ENCODE assay signal across 8 mouse cellular contexts in the genomic region with DNA sequence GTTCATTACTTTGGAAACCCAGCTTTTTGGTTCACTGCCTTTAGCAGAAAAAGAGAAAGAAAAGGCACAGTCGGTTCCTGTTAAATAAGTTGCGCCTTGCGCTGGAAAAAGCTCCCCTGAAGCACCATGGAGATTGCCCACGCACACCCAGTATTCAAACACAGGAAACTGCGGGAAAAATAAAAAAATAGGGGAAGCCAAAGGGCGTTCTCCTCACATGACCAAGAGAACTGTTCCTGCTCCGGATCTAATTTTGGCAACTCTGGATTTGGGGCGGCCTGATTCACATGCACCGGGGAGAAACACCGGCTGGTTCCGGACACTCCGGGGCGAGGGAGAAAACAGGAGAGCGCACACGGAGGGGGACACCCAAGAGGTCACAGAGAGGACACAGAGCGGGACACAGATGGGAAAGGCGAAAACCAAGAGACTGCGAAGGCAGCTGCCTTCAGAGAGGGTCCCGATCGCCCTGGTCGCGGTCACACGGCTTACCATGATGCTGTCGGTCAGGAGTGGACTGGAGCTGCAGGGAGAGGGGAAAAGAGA. TPM values are rescaled to one million over a fixed set of nuclear protein-coding genes. Genes with fewer than 3 reads are reported as not detected.
A peak's percentile ranks its signal among the peaks of the same experiment; 100 is the strongest.
DNase-seq lines count a peak whose midpoint lies in the region; ATAC-seq and TF ChIP-seq lines count a peak whose summit lies in the region.

No protein-coding gene starts in this region.

- peaks cover 12% of the 10 kb centered on the region for H3K27me3 ChIP-seq in erythroblast, embryonic 14.5 days (ENCODE audit: control insufficient read depth)
- H3K27me3 ChIP-seq in hindbrain, embryonic 16.5 days (replicated peaks; ENCODE audit: control insufficient read depth, insufficient read depth, low read length): no peaks in the 10 kb centered on the region
- no peaks in the 10 kb centered on the region for H3K27me3 ChIP-seq in stomach, embryonic 16.5 days (ENCODE audit: control insufficient read depth, insufficient read depth, low read length)

- TF ChIP-seq CTCF in gastrocnemius, adult 2 months (IDR thresholded peaks at IDR 0.05): no peak

- peaks cover 17% of the 10 kb centered on the region for H3K4me1 ChIP-seq in erythroblast, embryonic 14.5 days (ENCODE audit: control insufficient read depth)
- peaks cover 23% of the 10 kb centered on the region for H3K4me1 ChIP-seq in brown adipose tissue, adult 24 weeks (ENCODE audit: control insufficient read depth, insufficient read depth, insufficient read length, low read length)
- no peaks in the 10 kb centered on the region; the same call in 1 of the 2 replicates for H3K4me1 ChIP-seq in hindbrain, embryonic 16.5 days (ENCODE audit: control insufficient read depth, insufficient read depth, low read depth, low read length)
- H3K4me1 ChIP-seq in stomach, embryonic 16.5 days (ENCODE audit: control insufficient read depth, insufficient read depth, low read length): peaks cover 19% of the 10 kb centered on the region

- DNase-seq in gastrocnemius, adult 2 months: peak; percentile 66
- peak; percentile 53 to 62 for DNase-seq in left cerebral cortex, postnatal 14 days (ENCODE audit: low spot score in 2 of 2)

- H3K27ac ChIP-seq in brown adipose tissue, adult 24 weeks (replicated peaks; ENCODE audit: low read depth, low read length): peak overlapping the region; percentile 85
- H3K27ac ChIP-seq in gastrocnemius, adult 2 months: peak overlapping the region; percentile 96
- peak overlapping the region; percentile 41; the same call in 1 of the 2 replicates for H3K27ac ChIP-seq in hindbrain, embryonic 16.5 days (ENCODE audit: low read depth, low read length)
- peak overlapping the region; percentile 90 for H3K27ac ChIP-seq in stomach, embryonic 16.5 days (ENCODE audit: low read length)

- H3K9me3 ChIP-seq in erythroblast, embryonic 14.5 days (ENCODE audit: control insufficient read depth, low read length): no peaks in the 10 kb centered on the region
- H3K9me3 ChIP-seq in hindbrain, embryonic 16.5 days (ENCODE audit: control insufficient read depth, low read length): no peaks in the 10 kb centered on the region
- H3K9me3 ChIP-seq in stomach, embryonic 16.5 days (replicated peaks; ENCODE audit: control insufficient read depth, low read length): no peaks in the 10 kb centered on the region

- ATAC-seq in erythroblast, adult 5-6 weeks (replicated peaks; ENCODE audit: low FRiP score, poor library complexity, severe bottlenecking): no peak
- ATAC-seq in hindbrain, embryonic 16.5 days: no peak
- peak; percentile 21 for ATAC-seq in megakaryocyte progenitor cell, adult 5-6 weeks (replicated peaks; ENCODE audit: poor library complexity)
- ATAC-seq in stomach, embryonic 16.5 days (ENCODE audit: insufficient read depth, low FRiP score): no peak; the same call in 1 of the 2 replicates

- H3K36me3 ChIP-seq in erythroblast, embryonic 14.5 days (ENCODE audit: control insufficient read depth): no peaks in the 10 kb centered on the region
- no peaks in the 10 kb centered on the region for H3K36me3 ChIP-seq in hindbrain, embryonic 16.5 days (ENCODE audit: control insufficient read depth, insufficient read depth, low read length)
- H3K36me3 ChIP-seq in stomach, embryonic 16.5 days (ENCODE audit: control insufficient read depth, insufficient read depth, low read length): no peaks in the 10 kb centered on the region

- 1% methylated on average over 24 of the region's 24 CpGs for WGBS in hindbrain, embryonic 16.5 days
- under 1% methylated on average over 24 of the region's 24 CpGs for WGBS in stomach, embryonic 16.5 days

- H3K4me3 ChIP-seq in erythroblast, embryonic 14.5 days (replicated peaks): peak overlapping the region; percentile 65
- H3K4me3 ChIP-seq in brown adipose tissue, adult 24 weeks (ENCODE audit: insufficient read depth, low read depth, low read length): peak overlapping the region; percentile 76
- peak overlapping the region; percentile 98 for H3K4me3 ChIP-seq in gastrocnemius, adult 2 months
- H3K4me3 ChIP-seq in hindbrain, embryonic 16.5 days (ENCODE audit: low read length): peak overlapping the region; percentile 74
- peak overlapping the region; percentile 89 for H3K4me3 ChIP-seq in stomach, embryonic 16.5 days (replicated peaks; ENCODE audit: low read length)

- peak overlapping the region; percentile 77 for H3K9ac ChIP-seq in hindbrain, embryonic 16.5 days (ENCODE audit: low read depth, low read length)
- H3K9ac ChIP-seq in stomach, embryonic 16.5 days (ENCODE audit: low read length): peak overlapping the region; percentile 91

- H3K4me2 ChIP-seq in hindbrain, embryonic 16.5 days (ENCODE audit: low read length): peak overlapping the region; percentile 98
- H3K4me2 ChIP-seq in stomach, embryonic 16.5 days (ENCODE audit: low read depth, low read length): peak overlapping the region; percentile 73

- intact Hi-C loops in gastrocnemius, adult 2 months (cut with DNase I): loop anchor here (5.0 kb wide), 1 partner anchor 97 kb away; a partner anchor contains a TSS
- intact Hi-C loops in left cerebral cortex, postnatal 14 days (cut with DNase I): no loop called here

RNA-seq across cellular contexts. Expression of a gene that starts 0.7 kb away (rescaled TPM):
- 0.43 and 0.68 TPM in 2 replicates for polyA plus RNA-seq in erythroblast, embryonic 14.5 days (2012)
- 64.0 and 65.2 TPM in 2 replicates for total RNA-seq in erythroblast, adult 5-6 weeks (2015; ENCODE audit: low replicate concordance)
- 34.4 and 48.9 TPM in 2 replicates for total RNA-seq in erythroblast, adult 5-6 weeks (2017; ENCODE audit: low replicate concordance)
- polyA plus RNA-seq in brown adipose tissue, adult 24 weeks (2012; ENCODE audit: insufficient read depth, insufficient read length, missing spikeins): 448 and 597 TPM in 2 replicates
- 10 to 100 TPM; 35.1 to 55.7 TPM for total RNA-seq in gastrocnemius, adult 2 months (2021)
- polyA plus RNA-seq in hindbrain, embryonic 16.5 days (2015; fragmentation: Nextera tagmentation; extraction: Ambion mirVana): 74.7 and 94.7 TPM in 2 replicates
- total RNA-seq in left cerebral cortex, postnatal 14 days (2021): 10 to 100 TPM; 47.2 to 48.7 TPM
- 146 and 163 TPM in 2 replicates for total RNA-seq in megakaryocyte progenitor cell, adult 5-6 weeks (2015)
- total RNA-seq in megakaryocyte progenitor cell, adult 5-6 weeks (2017): 86.3 and 113 TPM in 2 replicates
- polyA plus RNA-seq in stomach, embryonic 16.5 days (2015; fragmentation: Nextera tagmentation; extraction: Ambion mirVana): 323 and 376 TPM in 2 replicates

RNA-seq across cellular contexts. Expression of a gene that starts 0.7 kb away (rescaled TPM):
- not detected in 2 replicates for polyA plus RNA-seq in erythroblast, embryonic 14.5 days (2012)
- total RNA-seq in erythroblast, adult 5-6 weeks (2015; ENCODE audit: low replicate concordance): not detected in 2 replicates
- not detected in 2 replicates for total RNA-seq in erythroblast, adult 5-6 weeks (2017; ENCODE audit: low replicate concordance)
- 2.1 and 3.8 TPM in 2 replicates for polyA plus RNA-seq in brown adipose tissue, adult 24 weeks (2012; ENCODE audit: insufficient read depth, insufficient read length, missing spikeins)
- not detected for total RNA-seq in gastrocnemius, adult 2 months (2021)
- polyA plus RNA-seq in hindbrain, embryonic 16.5 days (2015; fragmentation: Nextera tagmentation; extraction: Ambion mirVana): 0.29 and 0.41 TPM in 2 replicates
- total RNA-seq in left cerebral cortex, postnatal 14 days (2021): under 1 TPM in 1 of 2 experiments, not detected in 1; 0.40 TPM
- 0.35 and 0.49 TPM in 2 replicates for total RNA-seq in megakaryocyte progenitor cell, adult 5-6 weeks (2015)
- total RNA-seq in megakaryocyte progenitor cell, adult 5-6 weeks (2017): 0.21 and 1.4 TPM in 2 replicates
- polyA plus RNA-seq in stomach, embryonic 16.5 days (2015; fragmentation: Nextera tagmentation; extraction: Ambion mirVana): 1.4 and 2.8 TPM in 2 replicates

RNA-seq across cellular contexts. Expression of a gene that starts 46.6 kb away (rescaled TPM):
- polyA plus RNA-seq in erythroblast, embryonic 14.5 days (2012): not detected in 2 replicates
- total RNA-seq in erythroblast, adult 5-6 weeks (2015; ENCODE audit: low replicate concordance): not detected in 2 replicates
- not detected in 2 replicates for total RNA-seq in erythroblast, adult 5-6 weeks (2017; ENCODE audit: low replicate concordance)
- not detected in 2 replicates for polyA plus RNA-seq in brown adipose tissue, adult 24 weeks (2012; ENCODE audit: insufficient read depth, insufficient read length, missing spikeins)
- not detected for total RNA-seq in gastrocnemius, adult 2 months (2021)
- polyA plus RNA-seq in hindbrain, embryonic 16.5 days (2015; fragmentation: Nextera tagmentation; extraction: Ambion mirVana): 0.47 and 0.75 TPM in 2 replicates
- 10 to 100 TPM; 25.2 to 35.5 TPM for total RNA-seq in left cerebral cortex, postnatal 14 days (2021)
- total RNA-seq in megakaryocyte progenitor cell, adult 5-6 weeks (2015): not detected in 2 replicates
- total RNA-seq in megakaryocyte progenitor cell, adult 5-6 weeks (2017): not detected in 2 replicates
- 0.13 and 0.30 TPM in 2 replicates for polyA plus RNA-seq in stomach, embryonic 16.5 days (2015; fragmentation: Nextera tagmentation; extraction: Ambion mirVana)

Comparison
In these comparisons a context has a peak if more than half of its experiments do, and no peak if none do; other contexts are left out.
1. H3K27ac ChIP-seq: peak in every context shown above with its lines; median percentile 96 in gastrocnemius, adult 2 months; 90 in stomach, embryonic 16.5 days; 85 in brown adipose tissue, adult 24 weeks; 41 in hindbrain, embryonic 16.5 days.
2. RNA of a gene that starts 46.6 kb away (total RNA-seq): 25.2 to 35.5 TPM in left cerebral cortex, postnatal 14 days; not detected in erythroblast, adult 5-6 weeks, not detected in gastrocnemius, adult 2 months and not detected in megakaryocyte progenitor cell, adult 5-6 weeks; every median in the first group is over 10 times any median in the second.
3. Peak in every context shown above with its lines, with median percentiles within 50 percentile points of each other: H3K4me3 ChIP-seq.